Mouse (Mus musculus): Measurements from ENCODE around the gene Pou2f1. TPM values are rescaled to one million over a fixed set of nuclear protein-coding genes. Genes with fewer than 3 reads are reported as not detected.
A peak's percentile ranks its signal among the peaks of the same experiment; 100 is the strongest.

Gene Pou2f1
- polyA plus RNA-seq, 1 experiment from 2014 or later: 26.1 TPM

GRCm38 (mm10) chr1:165848417-165848816, 154.1 kb downstream of the Pou2f1 start:
- Histone ChIP-seq H3K4me2 (replicated peaks; ENCODE audit: low read depth, low read length) (no peak overlapping the region), H3K4me3 (ENCODE audit: low read depth, low read length) (no peak overlapping the region), H3K27me3 (ENCODE audit: control insufficient read depth, insufficient read depth, low read length) (peaks cover 14% of the 10 kb centered on the region), H3K27ac (ENCODE audit: low read depth, low read length) (no peak overlapping the region), H3K4me1 (replicated peaks; ENCODE audit: control insufficient read depth, insufficient read depth, low read length) (peaks cover 2% of the 10 kb centered on the region; the same call in 1 of the 2 replicates), H3K9ac (ENCODE audit: low read depth, low read length) (no peak overlapping the region), H3K9me3 (ENCODE audit: control insufficient read depth, low read length) (no peaks in the 10 kb centered on the region), H3K36me3 (ENCODE audit: control insufficient read depth, insufficient read depth, low read length) (no peaks in the 10 kb centered on the region)
- 87% methylated on average over 8 of the region's 8 CpGs for WGBS
- no peak for DNase-seq (ENCODE audit: low spot score)
- no peak for ATAC-seq (ENCODE audit: low FRiP score)

GRCm38 (mm10) chr1:165845366-165845765, 157.1 kb downstream of the Pou2f1 start:
- Histone ChIP-seq H3K4me1 (replicated peaks; ENCODE audit: control insufficient read depth, insufficient read depth, low read length) (peaks cover 2% of the 10 kb centered on the region; the same call in 1 of the 2 replicates), H3K36me3 (ENCODE audit: control insufficient read depth, insufficient read depth, low read length) (no peaks in the 10 kb centered on the region), H3K27me3 (ENCODE audit: control insufficient read depth, insufficient read depth, low read length) (peaks cover 29% of the 10 kb centered on the region), H3K4me2 (replicated peaks; ENCODE audit: low read depth, low read length) (peak overlapping the region; percentile 94), H3K9me3 (ENCODE audit: control insufficient read depth, low read length) (no peaks in the 10 kb centered on the region), H3K27ac (ENCODE audit: low read depth, low read length) (no peak overlapping the region), H3K4me3 (ENCODE audit: low read depth, low read length) (peak overlapping the region; percentile 40), H3K9ac (ENCODE audit: low read depth, low read length) (no peak overlapping the region; the same call in 1 of the 2 replicates)
- ATAC-seq (ENCODE audit: low FRiP score): no peak
- 8% methylated on average over 14 of the region's 14 CpGs for WGBS
- no peak for DNase-seq (ENCODE audit: low spot score)

- under 1% methylated on average over 26 of the region's 26 CpGs for WGBS
- H3K27me3 ChIP-seq (ENCODE audit: control insufficient read depth, insufficient read depth, low read length): peaks cover 29% of the 10 kb centered on the region
Observed at GRCm38 (mm10) chr1:165844956-165845355, 157.5 kb downstream of the Pou2f1 start.

GRCm38 (mm10) chr1:165844466-165844951, 158.0 kb downstream of the Pou2f1 start:
- Histone ChIP-seq H3K4me2 (replicated peaks; ENCODE audit: low read depth, low read length) (peak overlapping the region; percentile 94), H3K4me3 (ENCODE audit: low read depth, low read length) (peak overlapping the region; percentile 40), H3K9me3 (ENCODE audit: control insufficient read depth, low read length) (no peaks in the 10 kb centered on the region), H3K4me1 (replicated peaks; ENCODE audit: control insufficient read depth, insufficient read depth, low read length) (peaks cover 2% of the 10 kb centered on the region; the same call in 1 of the 2 replicates), H3K27me3 (ENCODE audit: control insufficient read depth, insufficient read depth, low read length) (peaks cover 33% of the 10 kb centered on the region), H3K27ac (ENCODE audit: low read depth, low read length) (no peak overlapping the region), H3K9ac (ENCODE audit: low read depth, low read length) (peak overlapping the region; percentile 43), H3K36me3 (ENCODE audit: control insufficient read depth, insufficient read depth, low read length) (no peaks in the 10 kb centered on the region)
- ATAC-seq (ENCODE audit: low FRiP score) (peak; percentile 67), DNase-seq (ENCODE audit: low spot score) (peak; percentile 38)
- WGBS: 2% methylated on average over 20 of the region's 20 CpGs

More at GRCm38 (mm10) chr1:165844956-165845355, 157.5 kb downstream of the Pou2f1 start:
- DNase-seq (ENCODE audit: low spot score) (peak; percentile 59), ATAC-seq (ENCODE audit: low FRiP score) (peak; percentile 20)
- peak overlapping the region; percentile 40 for H3K4me3 ChIP-seq (ENCODE audit: low read depth, low read length)
- H3K36me3 ChIP-seq (ENCODE audit: control insufficient read depth, insufficient read depth, low read length): no peaks in the 10 kb centered on the region
- H3K27ac ChIP-seq (ENCODE audit: low read depth, low read length): no peak overlapping the region
- peak overlapping the region; percentile 43 for H3K9ac ChIP-seq (ENCODE audit: low read depth, low read length)
- no peaks in the 10 kb centered on the region for H3K9me3 ChIP-seq (ENCODE audit: control insufficient read depth, low read length)
- peak overlapping the region; percentile 94 for H3K4me2 ChIP-seq (replicated peaks; ENCODE audit: low read depth, low read length)
- peaks cover 2% of the 10 kb centered on the region; the same call in 1 of the 2 replicates for H3K4me1 ChIP-seq (replicated peaks; ENCODE audit: control insufficient read depth, insufficient read depth, low read length)

- Histone ChIP-seq H3K4me2 (replicated peaks; ENCODE audit: low read depth, low read length) (no peak overlapping the region), H3K27me3 (ENCODE audit: control insufficient read depth, insufficient read depth, low read length) (peaks cover 34% of the 10 kb centered on the region)
- no peak for DNase-seq (ENCODE audit: low spot score)
Observed at GRCm38 (mm10) chr1:165843586-165843985, 158.9 kb downstream of the Pou2f1 start.

GRCm38 (mm10) chr1:165842170-165842569, 160.3 kb downstream of the Pou2f1 start:
- H3K27ac ChIP-seq (ENCODE audit: low read depth, low read length): no peak overlapping the region
- peaks cover 5% of the 10 kb centered on the region; the same call in 1 of the 2 replicates for H3K4me1 ChIP-seq (replicated peaks; ENCODE audit: control insufficient read depth, insufficient read depth, low read length)
- 56% methylated on average over 7 of the region's 7 CpGs for WGBS
- peaks cover 34% of the 10 kb centered on the region for H3K27me3 ChIP-seq (ENCODE audit: control insufficient read depth, insufficient read depth, low read length)
- H3K4me2 ChIP-seq (replicated peaks; ENCODE audit: low read depth, low read length): no peak overlapping the region
- DNase-seq (ENCODE audit: low spot score) (no peak), ATAC-seq (ENCODE audit: low FRiP score) (no peak)
- no peak overlapping the region for H3K9ac ChIP-seq (ENCODE audit: low read depth, low read length)
- H3K4me3 ChIP-seq (ENCODE audit: low read depth, low read length): no peak overlapping the region
- H3K9me3 ChIP-seq (ENCODE audit: control insufficient read depth, low read length): no peaks in the 10 kb centered on the region
- no peaks in the 10 kb centered on the region for H3K36me3 ChIP-seq (ENCODE audit: control insufficient read depth, insufficient read depth, low read length)

More at GRCm38 (mm10) chr1:165843586-165843985, 158.9 kb downstream of the Pou2f1 start:
- 66% methylated on average over 3 of the region's 3 CpGs for WGBS
- Histone ChIP-seq H3K36me3 (ENCODE audit: control insufficient read depth, insufficient read depth, low read length) (no peaks in the 10 kb centered on the region), H3K9me3 (ENCODE audit: control insufficient read depth, low read length) (no peaks in the 10 kb centered on the region), H3K4me1 (replicated peaks; ENCODE audit: control insufficient read depth, insufficient read depth, low read length) (peaks cover 2% of the 10 kb centered on the region; the same call in 1 of the 2 replicates), H3K4me3 (ENCODE audit: low read depth, low read length) (no peak overlapping the region), H3K9ac (ENCODE audit: low read depth, low read length) (no peak overlapping the region), H3K27ac (ENCODE audit: low read depth, low read length) (no peak overlapping the region)
- ATAC-seq (ENCODE audit: low FRiP score): no peak

GRCm38 (mm10) chr1:165840548-165841230, 161.8 kb downstream of the Pou2f1 start:
- DNase-seq (ENCODE audit: low spot score): peak; percentile 63
- ATAC-seq (ENCODE audit: low FRiP score): 0 out of 2 replicates have a peak, but pooled peaks have one; percentile 15
- Histone ChIP-seq H3K4me1 (replicated peaks; ENCODE audit: control insufficient read depth, insufficient read depth, low read length) (peaks cover 7% of the 10 kb centered on the region; the same call in 1 of the 2 replicates), H3K36me3 (ENCODE audit: control insufficient read depth, insufficient read depth, low read length) (no peaks in the 10 kb centered on the region), H3K27ac (ENCODE audit: low read depth, low read length) (no peak overlapping the region), H3K4me2 (replicated peaks; ENCODE audit: low read depth, low read length) (peak overlapping the region; percentile 48), H3K4me3 (ENCODE audit: low read depth, low read length) (peak overlapping the region; percentile 29), H3K9me3 (ENCODE audit: control insufficient read depth, low read length) (no peaks in the 10 kb centered on the region), H3K27me3 (ENCODE audit: control insufficient read depth, insufficient read depth, low read length) (peaks cover 31% of the 10 kb centered on the region), H3K9ac (ENCODE audit: low read depth, low read length) (peak overlapping the region; percentile 72)
- WGBS: 10% methylated on average over 31 of the region's 31 CpGs

- Histone ChIP-seq H3K27ac (ENCODE audit: low read depth, low read length) (no peak overlapping the region), H3K4me1 (replicated peaks; ENCODE audit: control insufficient read depth, insufficient read depth, low read length) (peaks cover 5% of the 10 kb centered on the region), H3K9ac (ENCODE audit: low read depth, low read length) (no peak overlapping the region), H3K36me3 (ENCODE audit: control insufficient read depth, insufficient read depth, low read length) (no peaks in the 10 kb centered on the region), H3K4me3 (ENCODE audit: low read depth, low read length) (no peak overlapping the region), H3K4me2 (replicated peaks; ENCODE audit: low read depth, low read length) (no peak overlapping the region), H3K9me3 (ENCODE audit: control insufficient read depth, low read length) (no peaks in the 10 kb centered on the region), H3K27me3 (ENCODE audit: control insufficient read depth, insufficient read depth, low read length) (peaks cover 23% of the 10 kb centered on the region)
- DNase-seq (ENCODE audit: low spot score): no peak
- no peak for ATAC-seq (ENCODE audit: low FRiP score)
- 81% methylated on average over 4 of the region's 4 CpGs for WGBS
Observed at GRCm38 (mm10) chr1:165839201-165839600, 163.3 kb downstream of the Pou2f1 start.

All from hindbrain, embryonic 11.5 days (tissue).